Mouse (Mus musculus) neural tube, embryonic 12.5 days (tissue): ENCODE data around the gene Nfyc. TPM values are rescaled to one million over a fixed set of nuclear protein-coding genes. Genes with fewer than 3 reads are reported as not detected.

Experiments
- ATAC-seq: fragments of 200-750 bp; cut with Nextera tagmentation; 2 replicates; pipeline ENCODE4 v1.8.0; 2017; ENCODE audit warnings: low read depth, mild to moderate bottlenecking, moderate TSS enrichment, moderate library complexity; ENCODE audit not compliant: low FRiP score
- H3K27ac ChIP-seq: fragments of 300-500 bp; sonication (generic); 2 replicates; pipeline ENCODE4 v1.5.1; 2016
- H3K27me3 ChIP-seq: fragments of 300-500 bp; sonication (generic); replicated peaks from 2 replicates; pipeline ENCODE4 v1.6.1; 2016; ENCODE audit warnings: mild to moderate bottlenecking
- H3K36me3 ChIP-seq: fragments of 300-500 bp; sonication (generic); 2 replicates; pipeline ENCODE4 v1.6.1; 2016; ENCODE audit warnings: mild to moderate bottlenecking
- H3K4me1 ChIP-seq: fragments of 300-500 bp; sonication (generic); 2 replicates; pipeline ENCODE4 v1.6.1; 2016
- H3K4me2 ChIP-seq: fragments of 300-500 bp; sonication (generic); replicated peaks from 2 replicates; pipeline ENCODE4 v1.6.1; 2016; ENCODE audit warnings: mild to moderate bottlenecking
- H3K4me3 ChIP-seq: fragments of 300-500 bp; sonication (generic); 2 replicates; pipeline ENCODE4 v1.5.1; 2016
- H3K9ac ChIP-seq: fragments of 300-500 bp; sonication (generic); 2 replicates; pipeline ENCODE4 v1.6.1; 2016; ENCODE audit warnings: mild to moderate bottlenecking
- H3K9me3 ChIP-seq: fragments of 300-500 bp; sonication (generic); 2 replicates; pipeline ENCODE4 v1.6.1; 2016; ENCODE audit warnings: mild to moderate bottlenecking
- WGBS: fragments of 180-500 bp; shearing (Covaris S2); methylation state at CpG from one replicate; pipeline ENCODE4 v1.1.7; 2016; 5-methylcytosine and 5-hydroxymethylcytosine counted together
- polyA plus RNA-seq: library from polyadenylated mRNA; unstranded; fragments of >200 nt; fragmentation: Nextera tagmentation; extraction: Ambion mirVana; gene quantifications from 2 replicates; pipeline ENCODE4 v1.2.1, GENCODE M21; 2016

Gene Nfyc
- 103 and 104 TPM in 2 replicates for polyA plus RNA-seq

DNA sequence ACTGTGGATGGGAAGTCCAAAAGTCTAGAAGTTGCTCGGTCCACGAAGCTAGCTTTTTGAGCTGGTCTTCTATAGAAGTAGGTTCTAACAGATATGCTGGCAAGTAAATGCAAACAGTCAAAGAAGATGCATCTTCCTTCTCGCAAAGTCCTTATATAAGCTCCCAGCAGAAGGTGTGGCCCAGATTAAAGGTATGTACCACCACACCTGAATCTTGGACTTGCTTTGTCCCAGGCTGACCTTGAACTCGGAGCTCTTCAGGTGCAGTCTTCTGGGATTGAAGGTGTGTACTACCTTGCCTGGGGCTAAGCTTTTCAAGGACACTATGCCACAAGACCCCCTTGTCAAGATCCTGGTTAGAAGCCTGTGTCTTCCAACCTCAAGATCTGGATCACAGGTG, at the start of gene Nfyc:
Gene Nfyc (minus strand): TSS at position 101 of the 400 bp plus-strand sequence.
- H3K4me3 ChIP-seq, result no peak within 1 kb of the TSS
- H3K36me3 ChIP-seq, result no peaks in the 10 kb centered on the region
- no peaks in the 10 kb centered on the region for H3K4me1 ChIP-seq
- ATAC-seq, result no peak
- H3K27ac ChIP-seq, result no peak within 1 kb of the TSS
- WGBS, result 86% methylated on average over 4 of the region's 4 CpGs
- H3K27me3 ChIP-seq, result no peaks in the 10 kb centered on the region
- H3K9me3 ChIP-seq, result no peaks in the 10 kb centered on the region
- H3K9ac ChIP-seq, result no peak within 1 kb of the TSS
- no peak within 1 kb of the TSS for H3K4me2 ChIP-seq

- peaks cover 29% of the 10 kb centered on the region for H3K4me1 ChIP-seq
- WGBS, result 69% methylated on average over 6 of the region's 6 CpGs
- no peak overlapping the region for H3K4me2 ChIP-seq
These were observed 49.5 kb upstream of the Nfyc start for GRCm38 (mm10) chr4:120880731-120881432.

DNA sequence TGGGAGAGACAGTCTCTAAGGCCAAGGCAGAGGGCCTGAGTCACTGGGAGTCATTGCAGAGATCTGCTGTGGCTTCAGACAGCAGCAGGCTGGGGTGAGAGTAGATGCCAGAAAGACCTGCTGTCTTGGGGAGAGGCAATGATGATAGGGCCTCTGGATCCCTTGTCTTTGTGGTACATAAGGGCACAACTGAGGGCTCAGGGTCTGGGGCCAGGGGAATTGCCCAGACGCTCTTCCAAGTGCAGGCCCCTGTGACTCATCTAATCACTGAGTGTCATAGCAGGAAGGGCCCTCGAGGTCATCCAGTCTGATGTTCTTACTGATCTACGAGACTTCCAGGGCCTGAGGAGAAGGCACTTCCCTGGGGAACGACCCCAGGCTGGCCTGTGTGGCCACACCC, 48.0 kb upstream of the Nfyc start:
- Histone ChIP-seq H3K36me3 (no peaks in the 10 kb centered on the region), H3K4me1 (peaks cover 22% of the 10 kb centered on the region), H3K9ac (no peak overlapping the region), H3K9me3 (no peaks in the 10 kb centered on the region), H3K4me3 (no peak overlapping the region), H3K27me3 (no peaks in the 10 kb centered on the region), H3K4me2 (no peak overlapping the region), H3K27ac (no peak overlapping the region)
- ATAC-seq, result no peak
- WGBS, result 28% methylated on average over 4 of the region's 4 CpGs

More at GRCm38 (mm10) chr4:120880731-120881432, 49.5 kb upstream of the Nfyc start:
- Histone ChIP-seq H3K9me3 (no peaks in the 10 kb centered on the region), H3K4me3 (no peak overlapping the region), H3K27ac (no peak overlapping the region), H3K27me3 (no peaks in the 10 kb centered on the region), H3K9ac (no peak overlapping the region), H3K36me3 (no peaks in the 10 kb centered on the region)
- no peak for ATAC-seq

DNA sequence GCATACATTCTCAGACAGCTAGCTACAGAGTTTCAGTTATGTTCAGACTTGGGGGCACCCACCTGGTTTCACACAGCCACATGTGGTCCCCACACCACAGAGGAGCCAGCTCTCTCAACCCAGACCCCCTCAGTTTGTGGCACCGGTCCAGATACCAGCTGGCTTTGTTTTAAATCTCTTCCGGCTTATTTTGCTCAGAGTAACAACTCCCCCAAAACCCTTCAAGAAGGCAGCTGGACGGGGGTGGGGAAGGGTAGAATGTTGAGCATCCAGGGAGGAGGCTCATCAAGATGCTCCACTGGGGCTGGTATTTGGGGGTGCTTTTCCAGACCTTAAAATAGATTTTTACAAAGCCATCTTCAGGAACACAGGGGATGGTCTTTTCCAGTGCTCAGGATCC, 47.4 kb upstream of the Nfyc start:
- 85% methylated on average over 3 of the region's 3 CpGs for WGBS
- H3K4me1 ChIP-seq, result peaks cover 22% of the 10 kb centered on the region

DNA sequence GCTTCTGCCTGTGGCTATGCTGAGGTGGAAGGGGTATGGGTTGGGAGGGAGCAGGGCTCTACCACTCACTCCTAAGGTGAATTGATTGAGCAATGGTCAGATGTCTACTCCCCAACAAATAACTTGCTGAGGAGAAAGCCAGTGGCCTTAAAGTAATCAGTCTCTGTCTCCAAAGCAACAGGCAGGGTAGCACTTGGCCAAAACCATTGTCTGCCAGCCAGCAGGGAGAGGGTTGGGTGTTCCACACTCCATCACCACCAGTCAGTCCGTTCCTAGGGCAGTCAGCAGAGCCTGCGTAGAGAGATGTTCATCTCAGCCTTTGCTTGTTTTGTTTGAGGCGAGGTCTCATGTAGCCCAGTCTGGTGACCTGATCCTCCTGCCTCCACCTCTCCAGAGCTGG, 44.6 kb upstream of the Nfyc start:
- no peaks in the 10 kb centered on the region for H3K9me3 ChIP-seq
- no peak for ATAC-seq
- H3K27me3 ChIP-seq, result no peaks in the 10 kb centered on the region
- H3K27ac ChIP-seq, result no peak overlapping the region
- H3K4me2 ChIP-seq, result no peak overlapping the region
- 50% methylated on average over 3 of the region's 3 CpGs for WGBS
- H3K4me1 ChIP-seq, result peaks cover 4% of the 10 kb centered on the region; the same call in 1 of the 2 replicates
- H3K4me3 ChIP-seq, result no peak overlapping the region
- no peaks in the 10 kb centered on the region for H3K36me3 ChIP-seq
- H3K9ac ChIP-seq, result no peak overlapping the region

More for the DNA sequence above, 47.4 kb upstream of the Nfyc start:
- H3K36me3 ChIP-seq, result no peaks in the 10 kb centered on the region
- no peak overlapping the region for H3K9ac ChIP-seq
- ATAC-seq, result no peak
- no peaks in the 10 kb centered on the region for H3K27me3 ChIP-seq
- no peak overlapping the region for H3K27ac ChIP-seq
- H3K4me2 ChIP-seq, result no peak overlapping the region
- H3K9me3 ChIP-seq, result no peaks in the 10 kb centered on the region
- H3K4me3 ChIP-seq, result no peak overlapping the region

DNA sequence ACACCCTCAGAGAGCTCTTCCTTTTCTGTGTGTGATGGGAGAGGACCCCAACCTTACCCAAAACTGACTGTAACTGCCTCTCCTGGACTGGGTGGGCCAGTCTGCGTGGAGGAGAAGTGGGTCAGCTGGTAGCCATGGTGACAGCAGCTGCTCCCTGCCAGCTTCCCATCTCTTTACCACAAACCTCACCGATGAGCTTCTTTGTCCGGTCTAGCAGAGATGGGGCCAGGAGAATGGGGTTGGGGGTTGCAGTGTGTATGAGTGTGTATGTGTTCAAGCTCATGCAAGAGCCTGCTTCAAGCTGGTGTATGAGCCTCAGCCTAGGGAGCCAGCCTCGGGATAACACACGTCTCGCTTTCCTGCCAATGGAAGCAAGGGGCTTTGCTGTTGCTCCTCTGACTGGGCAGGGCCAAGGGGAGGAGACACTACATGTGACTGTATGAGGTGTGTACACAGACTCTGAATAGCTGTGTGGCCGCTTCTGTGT, 38.9 kb upstream of the Nfyc start:
- H3K4me1 ChIP-seq, result peaks cover 14% of the 10 kb centered on the region
- no peaks in the 10 kb centered on the region for H3K27me3 ChIP-seq
- ATAC-seq, result 0 out of 2 replicates have a peak, but pooled peaks have one; percentile 35
- no peaks in the 10 kb centered on the region for H3K9me3 ChIP-seq
- H3K4me2 ChIP-seq, result no peak overlapping the region
- WGBS, result 52% methylated on average over 7 of the region's 7 CpGs
- no peak overlapping the region for H3K4me3 ChIP-seq
- no peak overlapping the region for H3K9ac ChIP-seq
- no peak overlapping the region for H3K27ac ChIP-seq
- H3K36me3 ChIP-seq, result no peaks in the 10 kb centered on the region

- H3K36me3 ChIP-seq, result no peaks in the 10 kb centered on the region
- no peak for ATAC-seq
- H3K9me3 ChIP-seq, result no peaks in the 10 kb centered on the region
- no peaks in the 10 kb centered on the region for H3K27me3 ChIP-seq
- H3K27ac ChIP-seq, result no peak overlapping the region
- H3K4me1 ChIP-seq, result peaks cover 14% of the 10 kb centered on the region
- WGBS, result 74% methylated on average over 3 of the region's 3 CpGs
- H3K4me2 ChIP-seq, result no peak overlapping the region
- no peak overlapping the region for H3K4me3 ChIP-seq
- no peak overlapping the region for H3K9ac ChIP-seq
These were observed 37.6 kb upstream of the Nfyc start for GRCm38 (mm10) chr4:120868988-120869387.

- Histone ChIP-seq H3K4me2 (no peak overlapping the region), H3K36me3 (no peaks in the 10 kb centered on the region), H3K27ac (no peak overlapping the region), H3K4me3 (no peak overlapping the region), H3K9ac (no peak overlapping the region), H3K27me3 (no peaks in the 10 kb centered on the region), H3K4me1 (peaks cover 14% of the 10 kb centered on the region), H3K9me3 (no peaks in the 10 kb centered on the region)
- ATAC-seq, result no peak
- 86% methylated on average over 5 of the region's 5 CpGs for WGBS
These were observed 36.9 kb upstream of the Nfyc start for GRCm38 (mm10) chr4:120868246-120868645.

DNA sequence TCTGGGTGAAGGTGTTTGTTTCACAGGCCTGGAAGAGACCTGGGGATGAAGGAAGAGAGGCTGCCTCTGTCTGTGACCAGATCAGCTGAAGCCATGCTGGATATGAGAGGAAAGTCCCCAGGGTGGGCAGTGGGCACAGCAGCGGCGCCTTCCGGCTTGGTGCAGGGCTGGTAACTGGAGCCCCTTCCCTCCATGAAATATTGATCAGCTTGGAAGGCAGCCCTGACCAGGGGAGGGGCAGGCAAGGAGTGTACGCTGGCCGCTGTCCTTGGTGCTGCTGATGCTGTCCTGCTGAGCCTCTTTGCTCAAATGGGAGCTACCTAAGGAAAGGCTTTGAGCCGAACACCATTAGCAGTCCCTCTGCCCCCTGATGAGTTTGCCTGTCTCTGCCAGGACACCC, 34.8 kb upstream of the Nfyc start:
- Histone ChIP-seq H3K27me3 (no peaks in the 10 kb centered on the region), H3K9me3 (no peaks in the 10 kb centered on the region), H3K4me2 (no peak overlapping the region), H3K27ac (no peak overlapping the region), H3K4me1 (peaks cover 14% of the 10 kb centered on the region), H3K9ac (no peak overlapping the region), H3K4me3 (no peak overlapping the region), H3K36me3 (no peaks in the 10 kb centered on the region)
- WGBS, result 12% methylated on average over 6 of the region's 6 CpGs
- peak; percentile 51; the same call in 1 of the 2 replicates for ATAC-seq

- Histone ChIP-seq H3K4me2 (no peak overlapping the region), H3K9me3 (no peaks in the 10 kb centered on the region), H3K4me1 (peaks cover 24% of the 10 kb centered on the region), H3K27me3 (peaks cover 14% of the 10 kb centered on the region; the same call in 1 of the 2 replicates), H3K9ac (no peak overlapping the region), H3K27ac (no peak overlapping the region), H3K4me3 (no peak overlapping the region), H3K36me3 (no peaks in the 10 kb centered on the region)
- ATAC-seq, result no peak
- WGBS, result 80% methylated on average over 7 of the region's 7 CpGs
These were observed 28.5 kb upstream of the Nfyc start for GRCm38 (mm10) chr4:120859865-120860264.

DNA sequence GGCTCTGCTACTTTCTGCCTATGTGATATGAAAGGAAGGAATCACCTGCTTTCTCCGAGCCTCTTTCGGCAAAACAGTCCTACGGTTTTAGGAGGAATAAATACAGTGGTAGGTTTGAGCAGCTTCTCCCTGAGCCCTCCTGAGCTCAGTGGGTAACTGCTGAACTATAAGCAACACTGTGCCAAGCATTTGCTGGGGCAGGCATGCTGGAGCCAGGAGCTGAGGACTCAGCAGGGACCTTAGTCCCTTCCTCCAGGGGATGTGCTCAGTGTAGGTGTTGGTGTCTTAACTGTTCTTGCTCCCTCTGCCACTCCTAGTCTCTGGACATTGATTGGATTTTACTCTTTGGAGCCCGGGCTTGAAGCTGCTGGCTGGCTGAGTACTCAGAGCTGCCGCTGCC, 25.0 kb upstream of the Nfyc start:
- no peak overlapping the region for H3K4me3 ChIP-seq
- 54% methylated on average over 5 of the region's 5 CpGs for WGBS
- no peak overlapping the region for H3K9ac ChIP-seq
- H3K9me3 ChIP-seq, result no peaks in the 10 kb centered on the region
- H3K4me2 ChIP-seq, result peak overlapping the region; percentile 36
- no peak for ATAC-seq
- peaks cover 22% of the 10 kb centered on the region; the same call in 1 of the 2 replicates for H3K27me3 ChIP-seq
- no peaks in the 10 kb centered on the region for H3K36me3 ChIP-seq
- peaks cover 26% of the 10 kb centered on the region for H3K4me1 ChIP-seq
- H3K27ac ChIP-seq, result no peak overlapping the region

GRCm38 (mm10) chr4:120855360-120856060, 24.1 kb upstream of the Nfyc start:
- H3K36me3 ChIP-seq, result no peaks in the 10 kb centered on the region
- H3K27me3 ChIP-seq, result peaks cover 22% of the 10 kb centered on the region; the same call in 1 of the 2 replicates
- peaks cover 26% of the 10 kb centered on the region for H3K4me1 ChIP-seq
- WGBS, result 17% methylated on average over 7 of the region's 7 CpGs
- peak overlapping the region; percentile 74 for H3K4me3 ChIP-seq
- peak overlapping the region; percentile 98 for H3K4me2 ChIP-seq
- peak overlapping the region; percentile 77 for H3K9ac ChIP-seq
- H3K27ac ChIP-seq, result no peak overlapping the region
- no peak for ATAC-seq
- no peaks in the 10 kb centered on the region for H3K9me3 ChIP-seq
